Mouse (Mus musculus): Measurements from ENCODE around the gene Gm45711.
"Not testable (repeated sequence)": the region's sequence is repeated elsewhere in the genome, so short reads cannot be mapped to it uniquely, and the experiment has no call there.

The Gm45711 gene

DNA sequence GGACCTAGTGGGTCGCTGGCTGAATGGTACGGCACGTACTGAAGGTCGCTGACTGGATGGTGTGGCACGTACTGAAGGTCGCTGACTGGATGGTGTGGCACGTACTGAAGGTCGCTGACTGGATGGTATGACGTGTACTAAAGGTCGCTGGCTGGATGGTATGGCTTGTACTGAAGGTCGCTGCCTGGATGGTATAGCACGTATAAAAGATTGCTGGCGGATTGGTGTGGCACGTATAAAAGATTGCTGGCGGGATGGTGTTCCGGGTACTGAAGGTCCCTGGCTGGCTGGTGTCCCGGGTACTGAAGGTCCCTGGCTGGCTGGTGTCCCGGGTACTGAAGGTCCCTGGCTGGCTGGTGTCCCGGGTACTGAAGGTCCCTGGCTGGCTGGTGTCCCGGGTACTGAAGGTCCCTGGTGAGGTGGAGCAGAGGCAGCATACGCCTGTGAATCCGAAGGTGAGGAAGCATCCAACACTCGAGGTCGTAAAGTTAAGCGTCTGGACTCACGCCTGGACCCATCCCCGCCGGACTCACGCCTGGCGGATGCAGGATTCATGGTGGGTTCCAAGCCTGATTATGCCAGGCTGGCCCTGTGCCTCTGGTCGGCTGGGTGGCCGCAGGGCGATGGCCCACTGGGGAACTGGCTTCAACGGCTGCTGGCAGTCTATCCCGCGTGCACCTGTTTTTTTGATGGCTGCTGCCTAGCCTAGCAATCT is at the start of gene Gm45711, which contains the start of gene Cmtm1:
TSS of gene Gm45711 (minus strand) at position 641 of the 715 bp plus-strand sequence.
TSS of gene Cmtm1 (minus strand) at position 705 of the 715 bp plus-strand sequence.
- ATAC-seq (ENCODE audit: low TSS enrichment), result not testable (repeated sequence)

DNA sequence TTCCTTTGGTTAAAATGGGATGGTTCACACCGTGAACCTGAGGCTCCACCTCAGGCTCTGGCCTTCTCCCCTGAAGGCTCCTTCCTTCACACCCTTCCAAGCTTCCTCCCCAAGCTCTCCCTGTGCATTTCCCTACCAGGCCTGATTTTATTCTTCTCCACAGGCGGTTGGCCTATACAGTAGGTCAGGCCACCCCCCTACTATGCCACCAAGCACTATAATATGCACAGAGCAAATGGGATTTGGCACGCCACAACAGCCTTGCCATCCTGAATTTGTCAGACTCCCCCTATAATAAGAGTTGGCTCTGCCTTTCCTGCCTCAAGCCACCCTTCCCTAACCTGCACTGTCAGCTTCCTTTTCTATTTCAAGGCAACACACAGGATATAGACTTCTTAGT is 48.8 kb upstream of the Gm45711 start:
- ATAC-seq (ENCODE audit: low TSS enrichment), result no peak

DNA sequence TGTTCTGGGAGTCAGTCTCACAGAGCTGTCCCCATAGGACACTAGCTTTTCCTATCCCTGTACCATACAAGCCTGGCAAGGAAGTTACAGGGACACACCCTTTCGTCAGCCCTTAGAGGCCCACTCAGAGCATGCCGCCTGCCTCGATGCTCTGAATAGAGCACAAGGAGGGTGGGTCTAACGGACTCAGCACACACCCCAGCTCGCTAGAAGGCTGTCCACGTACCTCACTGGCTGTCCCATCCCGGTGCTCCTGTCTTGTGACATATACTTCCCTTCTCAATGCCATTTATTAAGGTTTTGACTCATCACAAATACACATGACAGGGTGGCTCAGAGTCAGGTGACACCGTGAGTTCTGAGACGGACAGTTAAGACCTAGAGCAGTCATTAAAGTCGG is 44.6 kb upstream of the Gm45711 start:
- no peak for ATAC-seq (ENCODE audit: low TSS enrichment)

DNA sequence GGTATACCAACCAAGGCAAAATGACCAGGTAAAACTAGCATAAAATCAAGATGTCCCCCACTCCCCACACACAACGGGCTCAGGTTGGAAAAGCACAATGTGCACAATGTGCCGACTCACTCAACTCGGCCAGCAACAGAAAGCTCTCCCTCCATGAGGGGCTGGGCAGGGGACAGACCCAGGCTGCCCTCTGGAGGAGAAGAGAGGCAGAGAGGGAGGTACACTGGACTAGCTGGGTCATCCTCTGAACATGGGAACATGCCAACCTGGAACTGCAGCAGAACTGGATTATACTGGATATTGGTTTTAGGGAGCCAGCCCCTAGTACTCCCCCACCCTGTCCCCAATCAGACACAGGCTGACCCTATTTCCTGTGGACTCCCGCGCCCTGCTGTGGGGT is 43.3 kb upstream of the Gm45711 start:
- ATAC-seq (ENCODE audit: low TSS enrichment), result peak; percentile 64; the same call in 1 of the 2 replicates

DNA sequence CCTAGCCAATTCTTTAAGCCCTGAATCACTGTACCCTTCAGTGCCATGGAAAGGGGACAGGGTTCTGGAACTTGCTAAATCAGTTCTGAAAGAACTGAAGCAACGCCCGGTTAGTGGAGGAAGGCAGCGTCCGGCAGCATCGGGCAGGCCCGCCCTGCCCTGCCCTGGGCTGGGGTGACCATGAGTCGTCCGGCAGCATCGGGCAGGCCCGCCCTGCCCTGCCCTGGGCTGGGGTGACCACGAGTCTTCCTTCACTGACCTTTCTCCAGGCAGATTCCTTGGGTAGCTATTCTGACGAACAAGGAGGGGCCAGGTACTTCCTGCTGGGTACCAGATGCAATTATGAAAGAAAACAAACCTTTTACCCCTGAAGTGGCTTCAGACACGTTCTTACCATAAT is 40.2 kb upstream of the Gm45711 start:
- ATAC-seq (ENCODE audit: low TSS enrichment), result no peak

DNA sequence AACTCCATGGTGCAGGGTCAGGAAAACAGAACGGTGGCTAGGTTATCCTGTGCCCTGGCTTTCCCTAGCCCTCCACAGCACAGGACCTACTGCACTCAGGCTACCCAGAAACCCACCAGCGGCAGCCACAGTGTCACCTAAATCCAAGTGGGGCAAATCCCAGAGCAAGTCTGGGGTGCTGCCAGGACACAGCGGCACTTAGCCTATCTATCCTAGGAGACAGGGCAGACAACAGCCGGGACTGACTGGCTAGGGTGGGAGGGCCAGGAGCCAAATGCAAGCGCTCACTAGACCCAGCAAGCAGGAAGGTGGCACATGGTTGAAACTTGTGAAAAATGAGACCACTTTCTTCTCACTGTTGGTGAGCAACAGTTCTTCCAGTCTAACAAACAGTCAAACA is 39.1 kb upstream of the Gm45711 start:
- no peak for ATAC-seq (ENCODE audit: low TSS enrichment)

DNA sequence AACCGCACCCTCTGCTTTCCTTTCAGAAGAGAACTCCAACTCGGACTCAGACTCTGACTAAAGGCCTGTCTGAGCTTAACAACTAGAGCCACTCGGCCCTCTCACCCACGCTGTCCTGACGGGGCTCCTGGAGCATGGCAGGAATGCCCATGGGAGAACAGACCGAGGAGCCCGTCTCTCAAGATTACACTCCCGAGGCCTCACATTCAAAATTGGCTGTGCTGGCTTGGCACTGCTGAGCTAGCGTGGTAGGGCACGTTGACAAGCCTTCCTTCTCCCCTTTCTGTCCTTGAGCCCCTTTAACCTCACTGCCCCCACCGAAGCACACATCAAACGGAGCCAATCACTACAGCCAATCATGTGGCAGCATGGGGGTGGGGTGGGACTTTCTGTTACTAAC is 36.8 kb upstream of the Gm45711 start:
- no peak for ATAC-seq (ENCODE audit: low TSS enrichment)

DNA sequence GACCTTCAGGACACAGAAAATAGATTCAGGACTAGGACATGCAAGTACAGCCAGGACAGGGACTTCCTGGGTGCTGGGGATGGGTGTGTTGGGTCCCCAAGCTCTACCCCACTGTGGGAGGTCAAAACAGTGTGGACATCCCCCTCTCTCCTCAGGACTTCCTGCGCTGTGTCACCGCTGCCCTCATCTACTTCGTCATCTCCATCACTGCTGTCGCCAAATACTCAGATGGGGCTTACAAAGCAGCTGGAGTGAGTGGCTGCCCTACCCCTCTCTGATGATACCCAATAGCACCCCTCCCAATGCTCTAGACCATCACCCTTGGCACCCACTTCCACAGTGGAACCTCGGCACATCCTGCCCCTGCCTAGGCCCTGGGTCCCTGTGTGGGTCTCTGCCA is 34.7 kb upstream of the Gm45711 start:
- ATAC-seq (ENCODE audit: low TSS enrichment), result no peak

DNA sequence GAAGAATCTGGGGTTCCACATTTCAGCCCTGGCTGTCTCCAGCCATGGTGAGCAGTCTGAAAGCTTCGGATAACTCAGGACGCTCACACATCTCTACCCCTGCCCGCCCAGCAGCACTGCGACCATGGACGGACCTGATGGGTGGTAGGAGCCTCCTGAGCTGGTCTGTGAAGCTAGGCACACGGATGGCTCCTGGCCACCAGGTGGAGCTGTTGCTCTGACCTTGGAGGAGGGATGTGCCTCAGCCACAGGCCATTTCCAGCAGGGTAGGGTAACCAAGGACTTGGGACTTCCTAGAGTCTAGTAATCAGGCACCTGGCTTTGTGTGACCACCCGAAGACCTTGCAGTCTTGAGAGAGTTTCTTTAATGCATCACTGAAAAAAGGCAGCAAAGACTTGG is 34.1 kb upstream of the Gm45711 start:
- peak; percentile 80 for ATAC-seq (ENCODE audit: low TSS enrichment)

DNA sequence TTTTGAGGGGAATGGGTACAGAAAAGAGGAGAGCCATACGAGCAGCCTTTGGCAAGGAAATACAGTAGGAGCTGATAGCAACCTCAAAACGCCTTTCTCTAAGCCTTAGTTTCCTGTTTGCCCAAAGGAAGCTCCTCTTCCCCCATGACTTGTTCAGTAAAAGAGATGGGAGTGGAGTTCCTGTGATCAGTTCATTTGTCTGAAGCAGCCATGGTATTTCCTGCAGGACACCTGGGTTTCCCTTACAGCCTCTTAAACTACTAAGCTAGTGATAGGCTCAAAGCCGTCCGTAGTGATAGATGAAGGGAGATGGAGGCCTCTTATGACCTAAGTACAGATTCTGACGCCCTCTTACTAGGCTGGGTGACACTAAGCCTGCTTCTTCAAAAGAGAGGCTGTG is 32.5 kb upstream of the Gm45711 start:
- no peak for ATAC-seq (ENCODE audit: low TSS enrichment)

DNA sequence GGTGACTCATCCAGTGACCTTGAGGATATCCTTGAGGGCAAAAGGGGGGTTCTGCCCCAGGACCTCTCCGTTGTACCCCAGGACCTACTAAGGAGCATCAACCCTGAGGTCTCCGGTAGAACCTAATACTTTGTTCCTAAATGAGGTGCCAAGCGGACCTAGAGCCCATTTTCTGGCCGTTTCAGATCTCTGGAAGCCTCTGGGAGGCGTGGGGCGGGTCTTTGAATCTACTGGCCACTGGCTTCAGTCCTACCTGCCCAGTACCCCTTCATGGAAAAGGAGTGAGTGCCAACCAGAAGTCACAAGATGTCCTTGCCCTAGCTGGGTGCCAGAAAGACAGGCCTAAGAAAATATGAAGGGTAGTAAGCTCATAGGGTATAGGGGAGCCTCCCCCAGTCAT is 31.8 kb upstream of the Gm45711 start:
- no peak for ATAC-seq (ENCODE audit: low TSS enrichment)

DNA sequence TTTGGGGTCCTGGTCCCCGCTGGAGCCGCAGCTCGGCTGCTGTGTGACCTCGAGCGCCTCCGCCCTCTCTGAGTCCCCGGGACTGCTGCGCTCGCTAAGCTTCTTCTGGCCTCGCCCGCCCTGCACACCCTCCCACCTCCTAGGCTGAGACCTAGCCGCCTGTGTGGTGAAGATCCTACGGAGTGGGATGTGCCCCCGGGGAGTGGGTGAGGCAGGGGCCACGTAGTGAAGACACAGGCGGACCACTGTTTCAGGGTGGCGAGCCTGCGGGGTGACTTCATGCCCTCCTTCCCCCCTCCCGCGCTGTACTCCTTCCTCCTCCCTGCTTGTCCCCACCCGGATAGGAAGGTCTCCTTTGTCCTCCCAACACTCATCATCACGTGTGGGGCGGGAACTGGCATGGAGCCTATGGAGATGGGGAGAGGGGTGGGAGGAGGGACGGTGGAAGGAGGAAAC is 31.3 kb upstream of the Gm45711 start:
- ATAC-seq (ENCODE audit: low TSS enrichment), result peak; percentile 29; the same call in 1 of the 2 replicates

DNA sequence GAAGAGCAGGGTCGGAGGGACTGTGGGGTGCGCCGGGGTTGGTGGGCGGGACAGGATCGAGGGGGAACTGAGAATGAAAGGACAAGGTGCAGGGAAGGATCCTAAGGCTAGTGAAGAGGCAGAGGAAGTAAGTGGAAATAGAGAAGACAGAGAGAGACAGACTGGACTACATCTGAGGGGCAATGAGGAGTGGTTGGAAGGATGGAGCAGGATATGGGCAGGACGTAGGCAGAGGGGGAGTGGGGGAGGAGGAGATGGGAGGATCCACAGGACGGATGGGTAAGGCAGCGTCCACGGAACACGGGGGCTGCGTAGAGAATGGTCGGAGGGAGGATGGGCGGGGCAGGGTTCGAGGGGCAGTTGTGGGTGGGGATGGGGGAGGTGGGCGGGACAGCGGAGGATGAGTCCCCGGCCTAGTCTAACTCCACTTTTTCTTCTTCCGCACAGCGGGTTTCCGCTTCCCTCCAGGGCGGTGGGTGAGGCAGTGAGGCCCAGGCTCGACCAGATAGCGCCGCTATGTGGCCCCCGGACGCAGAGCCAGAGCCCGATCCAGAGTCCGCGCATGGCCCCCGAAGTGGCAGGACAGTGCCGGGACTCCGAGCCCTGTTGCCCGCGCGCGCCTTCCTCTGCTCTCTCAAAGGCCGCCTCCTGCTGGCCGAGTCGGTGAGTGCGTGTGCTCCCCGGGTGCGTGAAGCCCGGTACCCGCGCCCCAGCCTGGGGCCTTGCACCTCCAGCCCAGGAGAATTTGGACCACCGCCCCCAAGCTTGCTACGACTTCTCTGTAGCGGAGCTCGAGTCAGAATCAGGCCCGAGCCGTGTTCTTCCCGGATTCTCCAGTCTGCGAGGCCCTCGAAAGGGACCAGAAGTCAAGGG is 30.6 kb upstream of the Gm45711 start:
- peak; percentile 53 for ATAC-seq (ENCODE audit: low TSS enrichment)

DNA sequence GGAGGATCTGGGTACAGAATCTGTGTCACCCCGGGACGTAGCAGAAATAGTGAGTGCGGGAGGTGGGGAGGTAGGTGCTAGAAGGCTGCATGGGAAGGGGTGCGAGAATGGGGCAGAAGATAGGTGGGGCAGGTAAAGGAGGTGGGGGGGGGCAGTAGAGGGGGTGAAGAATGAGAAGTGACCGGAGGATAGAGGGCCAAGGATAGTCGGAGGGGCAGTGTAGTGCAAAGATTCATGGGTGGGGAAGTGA is 30.0 kb upstream of the Gm45711 start:
- ATAC-seq (ENCODE audit: low TSS enrichment), result no peak

DNA sequence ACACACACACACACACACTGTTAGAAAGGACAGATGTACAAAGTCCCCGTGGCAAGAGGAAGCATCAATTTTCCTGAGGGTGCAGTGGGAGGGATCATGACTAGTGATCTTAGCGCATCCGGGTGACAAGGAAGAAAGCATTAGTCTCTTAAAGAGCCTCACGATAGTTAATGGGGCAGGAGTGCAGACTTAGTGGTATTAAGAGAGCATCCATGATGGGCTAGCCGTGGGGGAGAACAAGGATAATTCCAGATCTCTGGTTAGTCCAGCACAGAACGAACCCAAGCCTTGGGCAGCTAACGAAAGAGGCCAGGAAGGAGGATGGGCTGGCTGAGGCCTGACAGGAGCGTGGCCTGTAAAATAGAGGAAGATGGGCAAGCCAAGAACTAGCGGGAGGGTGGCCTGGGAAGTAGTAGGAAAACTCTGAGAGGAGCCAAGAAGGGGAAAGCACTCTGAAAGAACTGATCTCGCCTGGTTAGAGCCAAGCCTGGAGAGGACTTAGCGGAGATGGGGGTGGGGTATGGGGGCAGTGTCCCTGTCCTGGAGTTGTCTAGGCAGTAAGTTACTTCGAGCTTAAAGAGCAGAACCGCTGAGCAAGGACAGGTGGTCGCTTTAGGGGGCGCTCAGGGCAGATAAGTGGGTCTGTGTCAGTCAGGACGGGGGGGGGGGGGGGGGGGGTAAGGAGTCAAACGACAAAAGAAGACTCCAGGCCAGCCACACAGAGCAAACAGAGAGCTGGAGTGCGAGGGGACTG is 29.5 kb upstream of the Gm45711 start, which contains the start of gene Cmtm3:
TSS of gene Cmtm3 (plus strand) at position 182 of the 754 bp plus-strand sequence.
- peak; percentile 5; the same call in 1 of the 2 replicates for ATAC-seq (ENCODE audit: low TSS enrichment)

DNA sequence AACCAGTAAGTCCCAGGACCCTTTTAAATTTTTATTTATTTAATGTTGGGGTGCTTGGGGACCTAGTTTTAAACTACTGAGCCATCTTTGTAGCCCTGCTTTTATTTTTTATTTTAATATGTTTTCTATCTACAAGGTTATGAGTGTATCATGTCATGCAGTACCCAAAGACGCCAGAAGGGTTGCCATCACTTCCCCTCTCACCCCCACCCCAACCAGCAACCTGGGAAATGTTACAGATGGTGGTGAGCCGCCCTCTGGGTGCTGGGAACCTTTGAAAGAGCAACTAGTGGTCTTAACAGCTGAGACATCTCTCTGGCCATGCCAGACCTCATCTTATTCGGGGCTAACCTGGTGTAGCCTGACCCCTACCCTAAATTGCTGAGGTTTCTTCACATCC is 28.0 kb upstream of the Gm45711 start:
- ATAC-seq (ENCODE audit: low TSS enrichment), result no peak

DNA sequence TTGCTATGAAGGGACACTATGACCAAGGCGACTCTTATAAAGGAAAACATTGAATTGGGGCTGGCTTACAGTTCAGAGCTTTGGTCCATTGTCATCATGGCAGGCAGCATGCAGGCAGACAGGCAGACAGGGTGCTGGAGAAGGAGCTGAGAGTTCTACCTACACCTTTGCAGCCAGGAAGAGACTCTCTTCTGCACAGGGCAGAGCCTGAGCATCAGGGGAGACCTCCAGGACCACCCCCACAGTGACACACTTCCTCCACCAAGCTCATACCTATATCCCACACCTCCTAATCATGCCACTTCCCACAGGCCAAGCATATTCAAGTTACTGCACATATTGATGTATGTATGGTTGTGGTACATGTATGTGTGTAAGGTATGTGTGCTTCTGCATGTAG is 26.9 kb upstream of the Gm45711 start:
- no peak for ATAC-seq (ENCODE audit: low TSS enrichment)

DNA sequence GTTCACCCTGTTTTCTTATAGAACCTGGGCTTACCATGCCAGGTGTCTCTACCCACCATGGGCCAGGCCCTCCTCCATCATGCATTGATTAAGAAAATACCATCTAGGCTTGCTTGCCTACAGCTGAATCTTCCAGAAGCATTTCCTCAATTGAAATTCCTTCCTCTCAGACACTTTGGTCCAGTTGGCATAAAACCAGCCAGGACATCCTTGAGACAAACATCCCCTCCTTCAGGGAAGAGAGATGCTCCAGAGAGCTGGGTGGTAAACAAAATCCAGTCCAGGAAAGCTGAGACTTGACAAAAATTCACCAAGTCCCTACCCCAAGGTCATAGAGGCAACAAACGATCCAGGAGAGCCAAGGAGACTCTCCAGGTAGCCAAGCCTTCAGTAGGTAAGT is 24.3 kb upstream of the Gm45711 start:
- no peak for ATAC-seq (ENCODE audit: low TSS enrichment)

DNA sequence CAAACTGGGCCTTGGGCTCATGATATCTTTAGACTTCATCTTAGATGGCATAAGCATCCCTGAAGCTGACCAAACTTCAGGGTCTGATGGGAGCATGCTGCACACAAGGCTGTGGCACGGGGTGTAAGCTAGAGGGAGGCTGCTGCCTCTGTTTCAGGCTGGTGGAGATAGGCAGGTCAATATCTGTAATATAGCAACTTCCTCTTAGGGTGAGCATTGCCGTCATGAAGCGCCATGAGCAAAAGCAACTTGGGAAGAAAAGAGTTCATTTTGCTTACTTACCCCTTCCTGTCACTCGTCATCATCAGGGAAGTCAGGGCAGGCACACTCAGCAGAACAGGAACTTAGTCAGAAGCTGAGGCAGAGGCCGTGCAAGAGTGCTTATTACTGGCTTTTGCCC is 23.9 kb upstream of the Gm45711 start:
- ATAC-seq (ENCODE audit: low TSS enrichment), result no peak

DNA sequence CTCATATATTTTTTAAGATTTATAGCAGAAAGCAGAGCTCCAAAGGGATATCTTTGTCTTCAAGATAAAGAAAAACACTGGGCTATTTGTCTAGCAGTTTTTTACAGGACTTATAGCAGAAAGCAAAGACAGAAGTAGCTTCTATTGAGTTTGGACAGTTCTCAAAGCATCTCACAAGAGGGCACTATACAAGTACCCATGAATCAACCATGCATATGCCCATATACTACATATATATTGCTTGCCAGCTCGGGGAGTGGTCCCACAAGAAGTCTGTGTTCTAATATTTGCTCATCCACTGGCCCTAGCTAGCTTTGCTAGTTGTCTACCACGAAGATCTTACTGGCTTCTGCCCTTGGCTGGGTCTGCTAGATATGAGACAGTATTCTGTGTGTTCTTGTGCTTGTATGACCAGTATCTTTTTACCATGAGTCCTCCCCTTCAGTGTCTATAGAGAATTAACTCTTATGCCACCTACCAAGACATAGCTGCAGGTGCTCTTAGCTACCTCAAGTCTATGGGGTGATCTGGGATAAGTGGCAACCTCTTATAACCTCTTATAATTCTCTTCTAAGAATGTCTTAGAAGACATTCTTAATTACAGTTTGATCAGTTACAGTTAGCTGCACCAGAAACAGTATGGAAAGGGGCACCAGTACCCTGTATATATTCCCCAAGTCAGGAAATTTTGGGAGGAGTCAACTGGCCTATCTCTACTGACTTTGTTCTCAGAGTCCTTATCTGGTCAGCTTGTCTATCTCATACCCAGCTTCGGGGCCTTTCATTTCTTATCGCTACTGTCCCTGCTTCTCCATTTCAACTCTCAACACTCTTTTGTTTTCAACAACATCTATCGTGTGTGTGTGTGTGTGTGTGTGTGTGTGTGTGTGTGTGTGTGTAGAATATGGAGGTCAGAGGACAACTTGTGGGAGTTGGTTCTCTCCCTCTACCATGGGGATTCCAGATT is 23.1 kb upstream of the Gm45711 start:
- no peak for ATAC-seq (ENCODE audit: low TSS enrichment)

DNA sequence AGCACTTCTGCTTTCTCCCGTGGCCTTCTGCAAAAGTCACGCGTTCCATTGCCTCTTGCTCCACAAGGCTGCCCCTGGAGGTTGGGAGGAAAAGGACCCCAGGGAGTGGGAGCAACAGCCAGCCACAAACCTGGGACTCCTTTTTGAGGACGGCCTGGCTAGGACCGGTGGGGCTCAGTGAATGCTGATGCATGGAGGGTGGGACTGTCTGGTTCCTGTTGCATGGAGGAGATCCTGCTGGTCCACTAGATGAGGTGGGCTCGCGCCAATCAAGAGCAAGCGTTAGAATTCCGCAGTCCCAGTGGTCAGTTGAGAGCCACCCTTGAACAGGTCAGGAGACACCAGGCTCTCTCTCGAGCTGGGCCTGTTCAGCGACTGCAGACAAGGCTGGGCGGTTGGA is 12.0 kb upstream of the Gm45711 start, which contains the start of gene Cmtm2b:
TSS of gene Cmtm2b (plus strand) at position 301 of the 400 bp plus-strand sequence.
- not testable (repeated sequence) for ATAC-seq (ENCODE audit: low TSS enrichment)

All from frontal cortex, adult (tissue).